Mouse (Mus musculus) embryonic fibroblast, embryonic 13.5 days (primary cell): Measurements from ENCODE around the gene Dennd1c.

Source experiments
- CTCF ChIP-seq: IDR thresholded peaks from 2 replicates; pipeline ENCODE4 v1.5.1; 2011; ENCODE audit warnings: mild to moderate bottlenecking, control low read depth, low read length, moderate library complexity, borderline replicate concordance; ENCODE audit not compliant: insufficient read depth
- POLR2A ChIP-seq: IDR thresholded peaks from 2 replicates; pipeline ENCODE4 v1.6.1; 2011; ENCODE audit warnings: low read depth, mild to moderate bottlenecking, control low read depth, low read length, moderate library complexity

- TF ChIP-seq CTCF (no peak), POLR2A (no peak)
Measured at GRCm38 (mm10) chr17:57066908-57067307, 11.4 kb downstream of the Dennd1c start.
